Mouse (Mus musculus): Measurements from ENCODE around the gene 1700017D01Rik.
A peak's percentile ranks its signal among the peaks of the same experiment; 100 is the strongest.
"Not testable (repeated sequence)": the region's sequence is repeated elsewhere in the genome, so short reads cannot be mapped to it uniquely, and the experiment has no call there.

Gene 1700017D01Rik

GRCm38 (mm10) chr19:11130776-11131175, at the start of gene 1700017D01Rik:
TSS of gene 1700017D01Rik (minus strand) at chr19:11130876.
- DNase-seq (ENCODE audit: low read depth, low spot score): not testable (repeated sequence)

- no peak for DNase-seq (ENCODE audit: low read depth, low spot score)
Measured at GRCm38 (mm10) chr19:11177464-11177863, 46.8 kb upstream of the 1700017D01Rik start.

- DNase-seq (ENCODE audit: low read depth, low spot score): peak; percentile 55
Measured at GRCm38 (mm10) chr19:11165172-11165571, 34.5 kb upstream of the 1700017D01Rik start, which contains the start of gene 1700025F22Rik. TSS of gene 1700025F22Rik (minus strand) at chr19:11165320.

- not testable (repeated sequence) for DNase-seq (ENCODE audit: low read depth, low spot score)
Measured at GRCm38 (mm10) chr19:11157890-11158289, 27.2 kb upstream of the 1700017D01Rik start.

- DNase-seq (ENCODE audit: low read depth, low spot score): no peak
Measured at GRCm38 (mm10) chr19:11135336-11135735, 4.7 kb upstream of the 1700017D01Rik start.

- no peak for DNase-seq (ENCODE audit: low read depth, low spot score)
Measured at GRCm38 (mm10) chr19:11134852-11135251, 4.2 kb upstream of the 1700017D01Rik start.

GRCm38 (mm10) chr19:11129702-11130101, 974 bp downstream of the 1700017D01Rik start:
- DNase-seq (ENCODE audit: low read depth, low spot score): no peak

- peak; percentile 16 for DNase-seq (ENCODE audit: low read depth, low spot score)
Measured at GRCm38 (mm10) chr19:11121016-11121420, 9.7 kb downstream of the 1700017D01Rik start.

- DNase-seq (ENCODE audit: low read depth, low spot score): no peak
Measured at GRCm38 (mm10) chr19:11119338-11119737, 11.3 kb downstream of the 1700017D01Rik start.

GRCm38 (mm10) chr19:11107746-11108145, 22.9 kb downstream of the 1700017D01Rik start:
- no peak for DNase-seq (ENCODE audit: low read depth, low spot score)

GRCm38 (mm10) chr19:11101880-11102279, 28.8 kb downstream of the 1700017D01Rik start:
- no peak for DNase-seq (ENCODE audit: low read depth, low spot score)

- DNase-seq (ENCODE audit: low read depth, low spot score): no peak
Measured at GRCm38 (mm10) chr19:11098401-11098800, 32.3 kb downstream of the 1700017D01Rik start.

- peak; percentile 30 for DNase-seq (ENCODE audit: low read depth, low spot score)
Measured at GRCm38 (mm10) chr19:11092131-11092530, 38.5 kb downstream of the 1700017D01Rik start.

- DNase-seq (ENCODE audit: low read depth, low spot score): no peak
Measured at GRCm38 (mm10) chr19:11080934-11081333, 49.7 kb downstream of the 1700017D01Rik start, which contains the start of gene Ms4a8a. TSS of gene Ms4a8a (minus strand) at chr19:11081102.

- no peak for DNase-seq (ENCODE audit: low read depth, low spot score)
Measured at GRCm38 (mm10) chr19:11070364-11070763, 60.3 kb downstream of the 1700017D01Rik start.

- no peak for DNase-seq (ENCODE audit: low read depth, low spot score)
Measured at GRCm38 (mm10) chr19:11065202-11065875, 65.3 kb downstream of the 1700017D01Rik start.

GRCm38 (mm10) chr19:11060900-11061299, 69.8 kb downstream of the 1700017D01Rik start:
- DNase-seq (ENCODE audit: low read depth, low spot score): no peak

GRCm38 (mm10) chr19:11059967-11060366, 70.7 kb downstream of the 1700017D01Rik start:
- DNase-seq (ENCODE audit: low read depth, low spot score): no peak

- not testable (repeated sequence) for DNase-seq (ENCODE audit: low read depth, low spot score)
Measured at GRCm38 (mm10) chr19:11055700-11056099, 75.0 kb downstream of the 1700017D01Rik start.

GRCm38 (mm10) chr19:11053277-11053676, 77.4 kb downstream of the 1700017D01Rik start:
- DNase-seq (ENCODE audit: low read depth, low spot score): no peak

- DNase-seq (ENCODE audit: low read depth, low spot score): no peak
Measured at GRCm38 (mm10) chr19:11052877-11053276, 77.8 kb downstream of the 1700017D01Rik start.

- no peak for DNase-seq (ENCODE audit: low read depth, low spot score)
Measured at GRCm38 (mm10) chr19:11050286-11050685, 80.4 kb downstream of the 1700017D01Rik start.

- no peak for DNase-seq (ENCODE audit: low read depth, low spot score)
Measured at GRCm38 (mm10) chr19:11049426-11049825, 81.2 kb downstream of the 1700017D01Rik start.

Measured in ZHBTc4 (cell line).